Mouse (Mus musculus) stomach, postnatal 0 days (tissue): ENCODE measurements around the gene Chit1. TPM values are rescaled to one million over a fixed set of nuclear protein-coding genes. Genes with fewer than 3 reads are reported as not detected.

Experiments
- ATAC-seq: fragments of 200-750 bp; cut with Nextera tagmentation; 2 replicates; pipeline ENCODE4 v1.8.0; 2017; ENCODE audit not compliant: low FRiP score, low TSS enrichment
- DNase-seq: peaks from one replicate; pipeline ENCODE4 v3.0.0-alpha.2; 2016; ENCODE audit warnings: low spot score
- H3K27ac ChIP-seq: fragments of 300-500 bp; sonication (generic); replicated peaks from 2 replicates; pipeline ENCODE4 v1.5.1; 2014; ENCODE audit warnings: mild to moderate bottlenecking, control low read depth
- H3K27me3 ChIP-seq: fragments of 300-500 bp; sonication (generic); 2 replicates; pipeline ENCODE4 v1.6.1; 2014; ENCODE audit warnings: low read length; ENCODE audit not compliant: control insufficient read depth, insufficient read depth
- H3K36me3 ChIP-seq: fragments of 300-500 bp; sonication (generic); 2 replicates; pipeline ENCODE4 v1.6.1; 2014; ENCODE audit warnings: low read length, mixed read lengths; ENCODE audit not compliant: control insufficient read depth, insufficient read depth
- H3K4me1 ChIP-seq: fragments of 300-500 bp; sonication (generic); replicated peaks from 2 replicates; pipeline ENCODE4 v1.6.1; 2014; ENCODE audit warnings: antibody characterized with exemption; ENCODE audit not compliant: control insufficient read depth, insufficient read depth
- H3K4me2 ChIP-seq: fragments of 300-500 bp; sonication (generic); replicated peaks from 2 replicates; pipeline ENCODE4 v1.6.1; 2014; ENCODE audit warnings: low read depth, mild to moderate bottlenecking, control low read depth, moderate library complexity
- H3K4me3 ChIP-seq: fragments of 300-500 bp; sonication (generic); 2 replicates; pipeline ENCODE4 v1.5.1; 2014; ENCODE audit warnings: low read depth, low read length, control low read depth
- H3K9ac ChIP-seq: fragments of 300-500 bp; sonication (generic); 2 replicates; pipeline ENCODE4 v1.6.1; 2014; ENCODE audit warnings: mild to moderate bottlenecking, low read length, control low read depth, mixed read lengths
- H3K9me3 ChIP-seq: fragments of 300-500 bp; sonication (generic); 2 replicates; pipeline ENCODE4 v1.6.1; 2016; ENCODE audit warnings: low read length; ENCODE audit not compliant: control insufficient read depth
- CTCF ChIP-seq: IDR thresholded peaks from 2 replicates; pipeline ENCODE4 v1.5.1; 2016; ENCODE audit warnings: antibody characterized with exemption, low read depth, mild to moderate bottlenecking, moderate library complexity
- EP300 ChIP-seq: optimal IDR thresholded peaks from 2 replicates; pipeline ENCODE3; 2016; ENCODE audit warnings: antibody characterized with exemption
- WGBS: fragments of 180-500 bp; shearing (Covaris S2); extraction: QIAGEN DNeasy Blood & Tissue Kit; methylation state at CpG from one replicate; pipeline ENCODE4 v1.1.7; 2014; 5-methylcytosine and 5-hydroxymethylcytosine counted together
- polyA plus RNA-seq: library from polyadenylated mRNA; unstranded; fragments of >200 nt; fragmentation: Nextera tagmentation; extraction: Ambion mirVana; gene quantifications from 2 replicates; pipeline ENCODE4 v1.2.1, GENCODE M21; 2015

Chit1 gene
- polyA plus RNA-seq, 1 experiment from 2014 or later: 38.5 TPM

- TF ChIP-seq CTCF (no peak), EP300 (no peak)
- peaks cover 9% of the 10 kb centered on the region for H3K4me1 ChIP-seq
- no peak for ATAC-seq
Observed at GRCm38 (mm10) chr1:134073061-134073564, 37.9 kb upstream of the Chit1 start.

GRCm38 (mm10) chr1:134073658-134074057, 37.4 kb upstream of the Chit1 start:
- peaks cover 11% of the 10 kb centered on the region for H3K36me3 ChIP-seq
- H3K4me1 ChIP-seq: peaks cover 9% of the 10 kb centered on the region; the same call in 1 of the 2 replicates
- DNase-seq (peak; percentile 17), ATAC-seq (no peak)
- no peak overlapping the region for H3K4me3 ChIP-seq
- WGBS: 58% methylated on average over 1 of the region's 1 CpGs
- H3K27ac ChIP-seq: peak overlapping the region; percentile 97
- no peak overlapping the region for H3K4me2 ChIP-seq
- H3K9ac ChIP-seq: no peak overlapping the region
- H3K27me3 ChIP-seq: no peaks in the 10 kb centered on the region
- no peaks in the 10 kb centered on the region for H3K9me3 ChIP-seq
- TF ChIP-seq EP300: no peak
- TF ChIP-seq CTCF: no peak

More at GRCm38 (mm10) chr1:134073061-134073564, 37.9 kb upstream of the Chit1 start:
- Histone ChIP-seq H3K4me3 (no peak overlapping the region), H3K9ac (no peak overlapping the region), H3K9me3 (no peaks in the 10 kb centered on the region), H3K4me2 (no peak overlapping the region), H3K36me3 (peaks cover 11% of the 10 kb centered on the region), H3K27ac (peak overlapping the region; percentile 97), H3K27me3 (no peaks in the 10 kb centered on the region)
- WGBS: 67% methylated on average over 6 of the region's 6 CpGs
- DNase-seq: peak; percentile 21

- ATAC-seq (no peak), DNase-seq (peak; percentile 30)
- Histone ChIP-seq H3K9me3 (no peaks in the 10 kb centered on the region), H3K4me3 (no peak overlapping the region), H3K27me3 (no peaks in the 10 kb centered on the region), H3K4me1 (peaks cover 9% of the 10 kb centered on the region; the same call in 1 of the 2 replicates), H3K4me2 (peak overlapping the region; percentile 5; the same call in 1 of the 2 replicates), H3K36me3 (peaks cover 11% of the 10 kb centered on the region), H3K9ac (no peak overlapping the region), H3K27ac (no peak overlapping the region; the same call in 1 of the 2 replicates)
- no peak for TF ChIP-seq EP300
- TF ChIP-seq CTCF: peak; percentile 22; the same call in 1 of the 2 replicates
- 59% methylated on average over 3 of the region's 3 CpGs for WGBS
Observed at GRCm38 (mm10) chr1:134074184-134074583, 36.9 kb upstream of the Chit1 start.

- Histone ChIP-seq H3K36me3 (peaks cover 11% of the 10 kb centered on the region), H3K4me1 (peaks cover 9% of the 10 kb centered on the region; the same call in 1 of the 2 replicates), H3K9ac (no peak overlapping the region), H3K4me2 (peak overlapping the region; percentile 5; the same call in 1 of the 2 replicates), H3K9me3 (no peaks in the 10 kb centered on the region), H3K27ac (peak overlapping the region; percentile 53; the same call in 1 of the 2 replicates), H3K27me3 (no peaks in the 10 kb centered on the region), H3K4me3 (no peak overlapping the region)
- WGBS: 66% methylated on average over 10 of the region's 10 CpGs
- ATAC-seq (no peak), DNase-seq (peak; percentile 63)
- TF ChIP-seq EP300 (no peak), CTCF (no peak)
Observed at GRCm38 (mm10) chr1:134074606-134075005, 36.4 kb upstream of the Chit1 start.

GRCm38 (mm10) chr1:134075532-134075931, 35.5 kb upstream of the Chit1 start:
- DNase-seq (peak; percentile 30), ATAC-seq (no peak)
- Histone ChIP-seq H3K4me1 (peaks cover 8% of the 10 kb centered on the region; the same call in 1 of the 2 replicates), H3K27me3 (no peaks in the 10 kb centered on the region), H3K27ac (peak overlapping the region; percentile 30), H3K36me3 (peaks cover 11% of the 10 kb centered on the region), H3K4me2 (peak overlapping the region; percentile 84), H3K4me3 (peak overlapping the region; percentile 82), H3K9me3 (no peaks in the 10 kb centered on the region), H3K9ac (peak overlapping the region; percentile 90)
- 57% methylated on average over 8 of the region's 8 CpGs for WGBS
- TF ChIP-seq CTCF: no peak
- no peak for TF ChIP-seq EP300

- peaks cover 11% of the 10 kb centered on the region for H3K36me3 ChIP-seq
- H3K27ac ChIP-seq: peak overlapping the region; percentile 30; the same call in 1 of the 2 replicates
- no peaks in the 10 kb centered on the region for H3K27me3 ChIP-seq
- TF ChIP-seq CTCF (no peak), EP300 (no peak)
- peak overlapping the region; percentile 82 for H3K4me3 ChIP-seq
- peak overlapping the region; percentile 90 for H3K9ac ChIP-seq
- peak overlapping the region; percentile 84 for H3K4me2 ChIP-seq
- whole genome bisulfite sequencing: 39% methylated on average over 2 of the region's 2 CpGs
- DNase-seq (no peak), ATAC-seq (no peak)
- H3K9me3 ChIP-seq: no peaks in the 10 kb centered on the region
- peaks cover 4% of the 10 kb centered on the region; the same call in 1 of the 2 replicates for H3K4me1 ChIP-seq
Observed at GRCm38 (mm10) chr1:134076789-134077188, 34.3 kb upstream of the Chit1 start.
